Mouse (Mus musculus) lung, adult 2 months (tissue): ENCODE results near the gene Nat9.

Source experiments
- CTCF ChIP-seq: fragments of 200-500 bp; IDR thresholded peaks from 2 replicates; pipeline ENCODE4 v1.5.1; 2011; ENCODE audit warnings: mild to moderate bottlenecking, low read length, control low read depth; ENCODE audit not compliant: insufficient read depth
- POLR2A ChIP-seq: fragments of 200-500 bp; IDR thresholded peaks from 2 replicates; pipeline ENCODE4 v1.6.1; 2011; ENCODE audit warnings: low read depth, mild to moderate bottlenecking, control low read depth, low read length, borderline replicate concordance; ENCODE audit errors: extremely low read depth

DNA sequence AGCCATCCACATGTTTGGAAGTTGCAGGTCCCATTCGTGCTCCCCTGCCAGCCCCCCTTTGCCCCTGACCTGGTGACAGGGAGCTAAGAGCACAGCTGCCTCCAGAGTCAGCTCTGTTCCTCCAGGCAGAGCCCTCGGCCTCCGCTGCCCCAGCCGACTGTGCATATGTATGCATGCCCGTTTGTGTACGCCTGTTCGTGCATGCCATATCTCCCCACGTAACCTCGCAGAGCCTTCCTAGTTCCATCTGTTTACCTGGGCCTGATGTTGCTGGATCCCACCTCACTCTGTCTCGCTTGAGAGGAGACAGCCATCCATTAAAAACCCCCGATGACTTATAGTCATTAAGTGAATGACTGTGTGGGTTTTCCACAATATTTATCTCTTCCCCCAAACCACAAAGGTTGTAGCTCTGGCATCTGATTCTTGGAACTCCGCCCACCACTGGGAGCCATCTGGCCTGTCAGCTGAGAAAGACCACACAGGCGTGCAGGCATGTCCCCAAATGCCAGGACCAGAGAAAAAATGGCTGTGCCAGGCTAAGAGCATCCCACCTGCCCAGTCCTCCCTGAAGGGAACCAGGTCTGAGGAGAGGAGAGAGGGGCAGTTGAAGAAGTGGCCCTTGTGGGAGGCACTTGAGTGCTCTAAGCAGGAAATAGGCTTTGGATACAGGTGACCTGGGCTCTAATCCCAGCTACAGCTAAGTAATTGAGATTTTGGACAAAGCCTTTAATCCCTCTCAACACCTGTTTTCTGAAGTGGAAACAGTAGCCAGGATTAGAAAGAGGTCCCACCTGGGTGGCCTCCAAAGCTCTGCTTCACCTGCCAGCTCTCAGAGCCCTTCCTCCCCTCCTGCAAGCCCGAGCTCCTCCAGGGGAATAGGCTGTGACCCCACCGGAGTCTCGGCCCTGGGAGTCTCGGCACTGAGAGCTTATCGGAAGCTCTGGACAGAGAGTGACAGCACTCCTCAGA lies 30.1 kb upstream of the Nat9 start:
- TF ChIP-seq CTCF (no peak), POLR2A (no peak)
